Mouse (Mus musculus): ENCODE data around the gene C1rl.
A peak's percentile ranks its signal among the peaks of the same experiment; 100 is the strongest.
"Not testable (repeated sequence)": the region's sequence is repeated elsewhere in the genome, so short reads cannot be mapped to it uniquely, and the experiment has no call there.

The C1rl gene

GRCm38 (mm10) chr6:124492842-124493561, at the start of gene C1rl:
C1rl (plus strand) TSS chr6:124493113.
- peak; percentile 70 to 83 for DNase-seq (ENCODE audit: low spot score in 2 of 2)

DNA sequence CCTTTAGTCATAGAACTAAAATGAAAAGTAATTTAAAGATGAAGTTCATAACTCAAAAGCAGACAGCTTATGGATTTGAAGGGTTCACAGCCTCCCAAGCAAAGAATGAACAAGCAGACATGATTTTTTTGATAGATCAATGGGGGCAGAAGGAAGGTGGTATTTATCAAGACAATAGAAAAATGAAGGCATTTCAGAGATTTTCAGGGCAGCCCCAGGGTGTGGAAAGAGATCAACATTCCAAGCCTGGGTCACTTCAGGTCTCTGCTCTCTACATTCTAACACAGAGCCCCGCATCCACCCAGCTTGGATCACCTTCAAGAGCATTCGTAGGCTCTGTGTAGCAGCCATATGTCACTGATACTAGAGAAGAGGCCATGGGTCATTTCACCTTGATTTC, 49.6 kb upstream of the C1rl start:
- DNase-seq (ENCODE audit: low spot score in 2 of 2) = no peak

- no peak for DNase-seq (ENCODE audit: low spot score in 2 of 2)
Measured at GRCm38 (mm10) chr6:124446024-124446423, 46.9 kb upstream of the C1rl start.

GRCm38 (mm10) chr6:124446459-124446858, 46.5 kb upstream of the C1rl start:
- DNase-seq (ENCODE audit: low spot score in 2 of 2) = no peak

- no peak for DNase-seq (ENCODE audit: low spot score in 2 of 2)
Measured at GRCm38 (mm10) chr6:124447356-124447755, 45.6 kb upstream of the C1rl start.

- no peak for DNase-seq (ENCODE audit: low spot score in 2 of 2)
Measured at GRCm38 (mm10) chr6:124448186-124448852, 44.6 kb upstream of the C1rl start.

GRCm38 (mm10) chr6:124448959-124449667, 43.8 kb upstream of the C1rl start:
- no peak for DNase-seq (ENCODE audit: low spot score in 2 of 2)

- no peak for DNase-seq (ENCODE audit: low spot score in 2 of 2)
Measured at GRCm38 (mm10) chr6:124449668-124450383, 43.1 kb upstream of the C1rl start.

GRCm38 (mm10) chr6:124451995-124452394, 40.9 kb upstream of the C1rl start:
- DNase-seq (ENCODE audit: low spot score in 2 of 2) = no peak

DNA sequence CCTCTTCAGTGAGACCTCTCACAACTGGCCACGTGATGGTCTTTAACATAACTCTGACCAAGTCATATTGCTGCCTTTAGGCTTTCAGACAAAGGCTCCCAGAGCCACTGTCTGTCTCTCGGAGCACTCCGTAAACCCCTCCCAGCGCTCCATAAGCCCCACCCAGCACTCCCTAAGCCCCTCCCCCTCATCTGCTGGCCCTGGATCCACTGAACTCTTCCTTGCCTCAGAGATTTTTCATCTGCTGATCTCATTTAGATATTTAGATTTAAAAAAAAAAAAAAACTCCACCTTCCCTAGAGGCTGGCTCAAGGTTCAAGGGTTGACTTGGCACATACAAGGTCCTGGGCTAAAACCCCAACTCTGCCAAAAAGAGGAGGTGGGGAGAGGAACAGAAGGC, 39.2 kb upstream of the C1rl start:
- DNase-seq (ENCODE audit: low spot score in 2 of 2) = no peak

GRCm38 (mm10) chr6:124456243-124456642, 36.7 kb upstream of the C1rl start:
- no peak for DNase-seq (ENCODE audit: low spot score in 2 of 2)

- DNase-seq (ENCODE audit: low spot score in 2 of 2) = no peak
Measured at GRCm38 (mm10) chr6:124457827-124458226, 35.1 kb upstream of the C1rl start.

GRCm38 (mm10) chr6:124458505-124458904, 34.4 kb upstream of the C1rl start:
- no peak for DNase-seq (ENCODE audit: low spot score in 2 of 2)

GRCm38 (mm10) chr6:124459388-124459787, 33.5 kb upstream of the C1rl start:
- no peak for DNase-seq (ENCODE audit: low spot score in 2 of 2)

DNA sequence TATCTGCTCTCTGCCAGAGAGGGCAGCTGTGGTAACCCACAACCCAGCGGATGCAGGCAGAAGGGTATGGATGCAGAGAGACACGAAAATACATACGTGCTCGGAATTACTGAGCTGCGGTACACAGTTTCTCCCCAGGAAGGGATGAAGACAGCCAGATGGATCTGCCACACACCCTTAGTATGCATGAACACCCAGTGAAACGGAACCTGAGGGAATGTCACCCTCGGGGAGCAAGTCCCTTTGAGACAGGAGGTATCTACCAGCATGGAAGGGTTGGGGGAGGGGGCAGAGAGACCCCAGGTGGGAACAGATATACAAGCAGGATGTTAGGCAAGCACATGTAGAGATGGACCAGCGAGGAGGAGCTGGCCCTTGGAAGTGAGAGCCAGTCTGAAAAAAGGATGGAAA, 29.0 kb upstream of the C1rl start:
- no peak for DNase-seq (ENCODE audit: low spot score in 2 of 2)

- peak; percentile 94 to 95 for DNase-seq (ENCODE audit: low spot score in 2 of 2)
Measured at GRCm38 (mm10) chr6:124464305-124465271, 28.3 kb upstream of the C1rl start, which contains the start of gene Clstn3. Clstn3 (minus strand) TSS chr6:124464794.

- DNase-seq (ENCODE audit: low spot score in 2 of 2) = no peak
Measured at GRCm38 (mm10) chr6:124465299-124465698, 27.6 kb upstream of the C1rl start.

DNA sequence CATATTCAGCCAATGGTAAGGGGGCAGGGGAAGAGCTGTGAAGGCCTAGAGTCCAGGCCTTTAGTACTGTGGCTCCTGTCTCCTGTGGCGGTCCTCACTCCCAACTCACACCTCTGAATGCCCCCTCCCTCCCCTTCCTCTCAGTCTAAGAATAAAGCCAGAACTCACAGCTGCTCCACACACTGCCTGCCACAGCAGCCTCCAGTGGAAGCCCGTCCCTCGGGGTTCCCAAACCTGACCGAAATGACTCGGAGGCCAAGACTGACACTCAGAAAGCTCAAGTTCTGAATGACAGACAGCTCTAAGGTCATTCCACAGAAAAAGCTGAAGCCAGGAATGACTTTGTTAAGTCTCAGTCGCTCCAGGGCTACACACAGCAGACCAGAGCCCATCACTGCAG, 27.2 kb upstream of the C1rl start:
- DNase-seq (ENCODE audit: low spot score in 2 of 2) = no peak

DNA sequence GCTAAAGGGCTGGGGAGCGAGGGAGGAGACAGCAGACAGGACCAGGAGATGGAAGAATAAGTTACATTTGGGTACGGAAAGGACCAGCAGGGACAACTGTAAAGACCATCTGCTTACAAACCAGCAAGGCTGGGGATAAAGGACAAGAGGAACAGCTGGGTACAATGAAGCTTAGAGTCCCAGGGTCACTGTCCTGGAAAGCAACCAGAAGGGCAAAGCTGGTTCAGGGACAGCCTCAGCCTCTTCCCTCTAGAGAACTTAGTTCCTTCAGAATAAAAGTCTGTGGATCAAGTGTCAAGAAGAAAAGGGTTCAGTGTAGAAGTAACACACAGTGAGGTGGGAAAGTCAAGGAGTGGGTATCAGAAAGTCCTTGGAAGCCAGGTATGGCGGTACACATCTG, 21.8 kb upstream of the C1rl start:
- no peak for DNase-seq (ENCODE audit: low spot score in 2 of 2)

- DNase-seq (ENCODE audit: low spot score in 2 of 2) = not testable (repeated sequence)
Measured at GRCm38 (mm10) chr6:124471783-124472638, 20.9 kb upstream of the C1rl start.
